Mouse (Mus musculus): ENCODE measurements around the gene Alox12. TPM values are rescaled to one million over a fixed set of nuclear protein-coding genes. Genes with fewer than 3 reads are reported as not detected.

Gene Alox12
- polyA plus RNA-seq, 1 experiment from 2014 or later = 3.9 TPM

- Histone ChIP-seq H3K27ac (replicated peaks) (no peak overlapping the region), H3K27me3 (replicated peaks; ENCODE audit: low read depth, poor library complexity, severe bottlenecking) (no peaks in the 10 kb centered on the region), H3K4me1 (no peaks in the 10 kb centered on the region), H3K9me3 (no peaks in the 10 kb centered on the region), H3K4me3 (no peak overlapping the region), H3K36me3 (replicated peaks) (no peaks in the 10 kb centered on the region)
- WGBS = 83% methylated on average over 7 of the region's 7 CpGs
- DNase-seq (ENCODE audit: low spot score) = no peak
These were observed 16.5 kb upstream of the Alox12 start for GRCm38 (mm10) chr11:70271641-70272040.

DNA sequence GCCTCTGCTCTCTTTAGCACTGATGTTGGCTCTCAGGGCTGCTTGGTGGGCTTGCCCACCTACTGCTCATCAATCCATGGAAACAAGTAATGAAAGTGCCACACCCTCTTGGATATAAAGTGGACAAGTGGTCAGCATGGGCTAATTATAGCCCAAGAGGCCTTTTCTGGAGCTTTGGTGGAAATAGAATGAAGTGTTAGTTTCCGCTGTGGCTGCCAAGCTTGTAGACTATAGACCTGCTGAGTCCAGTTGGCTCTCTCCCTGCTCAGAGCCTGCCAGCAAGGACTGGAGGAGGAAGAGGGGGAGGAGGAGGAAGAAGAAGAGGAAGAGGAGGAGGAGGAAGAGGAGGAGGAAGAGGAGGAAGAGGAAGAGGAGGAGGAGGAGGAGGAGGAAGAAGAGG lies 11.3 kb upstream of the Alox12 start:
- Histone ChIP-seq H3K9me3 (no peaks in the 10 kb centered on the region), H3K4me1 (no peaks in the 10 kb centered on the region), H3K27me3 (replicated peaks; ENCODE audit: low read depth, poor library complexity, severe bottlenecking) (no peaks in the 10 kb centered on the region), H3K27ac (replicated peaks) (no peak overlapping the region), H3K4me3 (no peak overlapping the region), H3K36me3 (replicated peaks) (no peaks in the 10 kb centered on the region)
- DNase-seq (ENCODE audit: low spot score) = no peak
- WGBS = 83% methylated on average over 1 of the region's 1 CpGs

GRCm38 (mm10) chr11:70265819-70266218 lies 10.7 kb upstream of the Alox12 start:
- DNase-seq (ENCODE audit: low spot score) = no peak
- Histone ChIP-seq H3K36me3 (replicated peaks) (no peaks in the 10 kb centered on the region), H3K27me3 (replicated peaks; ENCODE audit: low read depth, poor library complexity, severe bottlenecking) (no peaks in the 10 kb centered on the region), H3K27ac (replicated peaks) (no peak overlapping the region), H3K4me1 (no peaks in the 10 kb centered on the region), H3K9me3 (no peaks in the 10 kb centered on the region), H3K4me3 (no peak overlapping the region)
- 78% methylated on average over 4 of the region's 4 CpGs for WGBS

GRCm38 (mm10) chr11:70265252-70265651 lies 10.1 kb upstream of the Alox12 start:
- H3K27me3 ChIP-seq (replicated peaks; ENCODE audit: low read depth, poor library complexity, severe bottlenecking) = no peaks in the 10 kb centered on the region
- 67% methylated on average over 3 of the region's 3 CpGs for WGBS
- no peaks in the 10 kb centered on the region for H3K36me3 ChIP-seq (replicated peaks)
- no peak overlapping the region for H3K27ac ChIP-seq (replicated peaks)
- H3K9me3 ChIP-seq = no peaks in the 10 kb centered on the region
- no peak for DNase-seq (ENCODE audit: low spot score)
- H3K4me1 ChIP-seq = no peaks in the 10 kb centered on the region
- no peak overlapping the region for H3K4me3 ChIP-seq

DNA sequence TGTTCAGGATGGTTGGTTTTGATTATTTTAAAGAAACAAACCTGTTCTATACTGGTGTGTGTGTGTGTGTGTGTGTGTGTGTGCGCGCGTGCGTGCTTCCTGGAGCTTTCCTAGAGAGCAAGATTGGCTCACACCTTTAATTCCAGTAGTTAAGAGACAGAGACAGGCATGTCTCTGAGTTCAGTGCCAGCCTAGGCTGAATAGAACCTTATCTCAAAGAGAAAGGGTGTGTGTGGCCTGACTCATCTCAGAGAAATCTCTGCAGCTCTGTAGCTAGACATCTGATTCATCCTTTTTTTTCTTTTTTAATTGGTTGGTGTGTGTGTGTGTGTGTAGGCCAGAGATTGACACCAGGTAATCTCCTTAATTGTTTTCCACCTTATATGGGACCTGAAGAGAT lies 3.9 kb upstream of the Alox12 start:
- no peaks in the 10 kb centered on the region for H3K9me3 ChIP-seq
- H3K4me1 ChIP-seq = peaks cover 16% of the 10 kb centered on the region
- no peak for DNase-seq (ENCODE audit: low spot score)
- H3K27me3 ChIP-seq (replicated peaks; ENCODE audit: low read depth, poor library complexity, severe bottlenecking) = peaks cover 26% of the 10 kb centered on the region
- 96% methylated on average over 4 of the region's 4 CpGs for WGBS
- no peak overlapping the region for H3K27ac ChIP-seq (replicated peaks)
- H3K4me3 ChIP-seq = no peak overlapping the region
- no peaks in the 10 kb centered on the region for H3K36me3 ChIP-seq (replicated peaks)

DNA sequence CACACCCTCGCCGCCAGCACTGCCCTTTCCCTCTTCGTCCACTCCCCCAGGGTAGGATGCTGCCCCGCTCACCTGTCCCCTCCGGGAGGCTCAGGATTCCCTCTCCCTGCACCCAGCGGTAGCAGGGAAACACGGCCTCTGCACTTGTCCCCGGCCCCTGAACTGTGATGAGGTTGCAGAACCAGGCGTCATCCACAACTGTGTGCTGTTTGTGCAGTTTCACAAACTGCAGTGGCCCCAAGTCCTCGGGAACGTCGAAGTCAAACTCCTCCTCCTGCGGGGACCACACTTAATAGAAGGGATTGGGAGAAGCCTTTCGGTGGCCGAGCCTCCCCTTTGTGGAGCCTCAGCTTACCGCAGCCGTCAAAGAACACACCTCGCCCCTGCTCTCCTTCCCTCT lies 816 bp downstream of the Alox12 start:
- DNase-seq (ENCODE audit: low spot score) = peak; percentile 23
- Histone ChIP-seq H3K36me3 (replicated peaks) (no peaks in the 10 kb centered on the region), H3K4me3 (peak overlapping the region; percentile 54), H3K9me3 (no peaks in the 10 kb centered on the region), H3K27ac (replicated peaks) (no peak overlapping the region; the same call in 1 of the 2 replicates), H3K27me3 (replicated peaks; ENCODE audit: low read depth, poor library complexity, severe bottlenecking) (peaks cover 61% of the 10 kb centered on the region), H3K4me1 (peaks cover 19% of the 10 kb centered on the region)
- WGBS = 3% methylated on average over 18 of the region's 18 CpGs

DNA sequence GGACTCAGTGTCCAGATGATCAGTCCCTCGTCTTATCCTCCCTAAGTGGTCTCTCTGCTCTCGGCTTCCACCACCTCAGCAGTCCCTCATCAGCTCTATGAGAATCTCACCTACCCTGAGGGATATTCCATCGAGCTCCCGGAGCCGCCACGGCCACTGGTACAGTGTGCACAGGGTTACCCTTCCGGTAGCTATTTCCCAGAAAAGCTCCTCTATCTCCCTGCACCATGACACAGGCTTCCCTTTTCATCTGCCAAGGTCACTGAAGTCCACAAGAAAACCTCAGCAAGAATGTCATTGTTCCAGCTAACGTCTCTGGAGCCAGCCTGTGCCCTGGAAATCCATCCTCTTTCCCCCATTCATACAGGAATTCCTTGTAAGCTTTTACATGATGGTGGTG lies 3.3 kb downstream of the Alox12 start:
- no peak overlapping the region for H3K4me3 ChIP-seq
- no peaks in the 10 kb centered on the region for H3K9me3 ChIP-seq
- H3K27ac ChIP-seq (replicated peaks) = no peak overlapping the region
- peaks cover 19% of the 10 kb centered on the region for H3K4me1 ChIP-seq
- peaks cover 61% of the 10 kb centered on the region for H3K27me3 ChIP-seq (replicated peaks; ENCODE audit: low read depth, poor library complexity, severe bottlenecking)
- DNase-seq (ENCODE audit: low spot score) = no peak
- no peaks in the 10 kb centered on the region for H3K36me3 ChIP-seq (replicated peaks)
- 80% methylated on average over 8 of the region's 8 CpGs for WGBS

GRCm38 (mm10) chr11:70250150-70250549 lies 5.0 kb downstream of the Alox12 start:
- Histone ChIP-seq H3K27me3 (replicated peaks; ENCODE audit: low read depth, poor library complexity, severe bottlenecking) (peaks cover 53% of the 10 kb centered on the region), H3K36me3 (replicated peaks) (no peaks in the 10 kb centered on the region), H3K9me3 (no peaks in the 10 kb centered on the region), H3K4me3 (no peak overlapping the region), H3K4me1 (peaks cover 14% of the 10 kb centered on the region), H3K27ac (replicated peaks) (no peak overlapping the region)
- DNase-seq (ENCODE audit: low spot score) = no peak
- WGBS = 77% methylated on average over 11 of the region's 11 CpGs

DNA sequence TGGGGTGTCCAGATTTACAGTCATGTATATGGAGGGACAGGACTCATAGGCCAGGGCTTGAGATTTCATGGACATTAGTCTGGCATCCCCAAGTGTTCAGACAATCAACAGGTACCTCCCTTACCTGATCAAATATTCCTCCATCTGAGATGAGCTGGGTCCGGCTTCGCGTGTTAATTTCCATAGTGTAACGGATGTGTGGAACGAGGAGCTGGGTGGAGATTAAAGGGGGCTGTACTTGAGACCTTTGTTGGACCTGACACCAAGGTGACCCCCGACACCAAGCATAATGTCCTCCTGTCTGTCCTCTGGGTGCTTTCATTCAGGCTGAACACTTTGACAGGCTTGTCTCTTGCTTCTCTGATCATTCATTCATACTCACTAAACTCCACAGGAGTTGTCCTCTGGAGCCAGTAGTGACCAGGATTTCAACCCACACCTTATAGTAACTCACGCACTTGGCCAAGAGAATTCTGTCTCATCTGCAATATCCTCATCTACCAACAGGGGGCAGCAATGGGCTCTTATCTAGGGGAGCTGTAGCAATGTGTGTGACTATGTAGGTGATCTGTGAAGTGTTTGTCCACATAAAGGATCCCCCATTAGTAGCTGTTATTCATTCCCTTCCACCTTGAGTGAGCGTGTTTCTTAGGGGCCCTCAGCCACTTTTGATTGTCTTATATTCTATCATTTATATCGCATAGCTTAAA lies 7.9 kb downstream of the Alox12 start:
- Histone ChIP-seq H3K9me3 (no peaks in the 10 kb centered on the region), H3K27ac (replicated peaks) (no peak overlapping the region), H3K36me3 (replicated peaks) (no peaks in the 10 kb centered on the region), H3K27me3 (replicated peaks; ENCODE audit: low read depth, poor library complexity, severe bottlenecking) (peaks cover 24% of the 10 kb centered on the region), H3K4me1 (no peaks in the 10 kb centered on the region), H3K4me3 (no peak overlapping the region)
- WGBS = 50% methylated on average over 9 of the region's 9 CpGs
- peak; percentile 66 for DNase-seq (ENCODE audit: low spot score)

DNA sequence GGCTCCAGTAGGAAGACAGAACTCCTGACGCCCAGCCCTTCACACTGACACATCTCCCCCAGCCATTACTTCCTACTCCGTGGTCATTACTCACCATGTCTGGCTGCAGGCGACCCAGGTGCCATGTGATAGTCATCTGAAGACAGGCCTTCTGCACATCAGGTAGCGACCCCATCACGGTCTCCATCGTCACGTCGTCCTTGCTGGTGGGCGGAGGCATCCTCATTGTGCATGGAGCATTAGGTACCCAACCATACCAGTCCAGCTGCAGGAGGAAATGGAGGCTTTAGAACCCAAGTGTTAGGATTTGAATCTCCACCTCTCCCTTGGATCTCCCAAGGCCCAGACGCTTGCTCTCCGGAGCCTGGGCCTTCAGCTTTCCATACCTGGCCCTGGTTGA lies 12.6 kb downstream of the Alox12 start:
- Histone ChIP-seq H3K27me3 (replicated peaks; ENCODE audit: low read depth, poor library complexity, severe bottlenecking) (peaks cover 7% of the 10 kb centered on the region), H3K4me3 (peak overlapping the region; percentile 11; the same call in 1 of the 2 replicates), H3K36me3 (replicated peaks) (no peaks in the 10 kb centered on the region), H3K9me3 (no peaks in the 10 kb centered on the region), H3K27ac (replicated peaks) (no peak overlapping the region), H3K4me1 (peaks cover 20% of the 10 kb centered on the region)
- peak; percentile 6 for DNase-seq (ENCODE audit: low spot score)
- WGBS = 70% methylated on average over 11 of the region's 11 CpGs

- peak; percentile 86 for DNase-seq (ENCODE audit: low spot score)
- Histone ChIP-seq H3K4me1 (peaks cover 47% of the 10 kb centered on the region), H3K27ac (replicated peaks) (peak within 1 kb of the TSS; percentile 96), H3K36me3 (replicated peaks) (peaks cover 15% of the 10 kb centered on the region), H3K4me3 (peak within 1 kb of the TSS; percentile 96), H3K27me3 (replicated peaks; ENCODE audit: low read depth, poor library complexity, severe bottlenecking) (no peaks in the 10 kb centered on the region), H3K9me3 (no peaks in the 10 kb centered on the region)
- under 1% methylated on average over 34 of the region's 35 CpGs for WGBS
These were observed 15.4 kb downstream of the Alox12 start, which contains the start of the genes Gm21988 and Rnasek for GRCm38 (mm10) chr11:70239541-70240279. Gm21988 (minus strand) TSS chr11:70239830. Rnasek (minus strand) TSS chr11:70239842.

DNA sequence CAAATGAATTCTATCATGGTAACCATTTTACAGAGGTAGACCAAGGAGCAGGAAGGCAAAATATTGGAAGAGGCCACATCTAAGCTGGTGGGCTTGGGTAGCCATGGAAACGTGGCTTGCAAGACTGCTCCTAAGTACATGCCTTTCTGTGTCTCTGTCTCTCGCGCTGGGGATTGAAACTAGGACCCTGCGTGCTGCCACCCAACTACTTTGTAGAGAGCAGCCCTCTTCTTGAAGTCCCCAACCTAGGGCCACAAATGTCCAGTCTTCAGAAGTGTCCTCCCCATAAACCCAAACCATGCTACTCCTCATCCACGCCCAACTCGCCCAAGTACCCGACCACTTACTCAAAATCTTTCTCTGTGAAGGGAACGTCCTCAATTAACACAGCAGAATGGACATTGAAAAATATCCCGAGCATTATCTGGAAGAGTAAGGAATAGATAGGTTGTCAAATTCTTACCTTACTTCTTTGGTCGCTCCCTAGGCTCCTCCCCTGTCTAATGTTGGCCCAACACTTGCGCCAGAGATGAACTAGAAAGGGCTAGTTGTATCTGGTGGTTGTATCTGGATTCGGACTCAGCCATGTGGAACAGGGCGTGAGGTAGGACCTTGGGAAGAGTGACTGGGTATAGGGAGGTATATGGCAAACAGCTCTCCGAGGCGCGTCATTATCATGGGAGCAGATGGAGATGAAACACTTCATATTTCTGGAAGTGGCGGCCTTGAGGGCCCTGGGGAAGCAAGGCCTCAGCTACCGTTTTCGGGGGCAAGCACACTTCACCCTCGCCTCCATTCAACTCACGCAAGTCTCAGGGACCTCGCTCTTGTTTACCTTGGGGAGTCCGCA lies 16.3 kb downstream of the Alox12 start:
- Histone ChIP-seq H3K27me3 (replicated peaks; ENCODE audit: low read depth, poor library complexity, severe bottlenecking) (no peaks in the 10 kb centered on the region), H3K27ac (replicated peaks) (peak overlapping the region; percentile 96), H3K36me3 (replicated peaks) (peaks cover 22% of the 10 kb centered on the region), H3K4me1 (peaks cover 56% of the 10 kb centered on the region), H3K9me3 (no peaks in the 10 kb centered on the region), H3K4me3 (peak overlapping the region; percentile 96)
- no peak for DNase-seq (ENCODE audit: low spot score)
- 15% methylated on average over 23 of the region's 23 CpGs for WGBS
